Mouse (Mus musculus): ENCODE measurements around the gene Ms4a6b. TPM values are rescaled to one million over a fixed set of nuclear protein-coding genes. Genes with fewer than 3 reads are reported as not detected.
A peak's percentile ranks its signal among the peaks of the same experiment; 100 is the strongest.
"Not testable (repeated sequence)": the region's sequence is repeated elsewhere in the genome, so short reads cannot be mapped to it uniquely, and the experiment has no call there.

Gene Ms4a6b
- total and polyA plus RNA-seq, 2 experiments from 2014 or later: 2.0 to 5.9 TPM

DNA sequence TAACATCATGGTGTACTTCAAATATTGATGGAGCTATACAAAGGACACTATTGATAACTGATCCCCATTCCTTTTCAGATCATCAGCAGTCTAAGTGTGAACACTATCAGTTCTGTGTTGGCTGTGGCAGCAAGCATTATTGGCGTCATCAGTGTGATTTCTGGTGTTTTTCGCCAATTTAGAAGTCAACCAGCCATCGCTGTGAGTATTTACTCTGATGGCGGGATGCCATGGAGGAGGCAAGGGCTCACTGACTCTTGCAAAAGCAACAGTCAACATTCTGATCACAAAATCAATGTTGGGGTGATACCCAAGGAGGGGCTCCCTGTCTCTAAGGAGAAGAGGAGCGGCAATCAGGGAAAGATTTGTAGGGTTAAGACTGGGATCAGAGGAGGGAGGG, 38.4 kb downstream of the Ms4a6b start:
- H3K27ac ChIP-seq (ENCODE audit: low read depth, low read length): no peak overlapping the region
- ATAC-seq (no peak), DNase-seq (no peak)
- H3K4me3 ChIP-seq (ENCODE audit: low read depth, low read length): no peak overlapping the region
- TF ChIP-seq CTCF (IDR thresholded peaks at IDR 0.05; ENCODE audit: low read depth): no peak
- H3K4me1 ChIP-seq (ENCODE audit: insufficient read depth): no peaks in the 10 kb centered on the region
- 91% methylated on average over 5 of the region's 5 CpGs for WGBS
- no peak overlapping the region for H3K4me2 ChIP-seq (ENCODE audit: low read depth)
- no peaks in the 10 kb centered on the region for H3K36me3 ChIP-seq (ENCODE audit: insufficient read depth)
- H3K9me3 ChIP-seq (ENCODE audit: low read length): no peaks in the 10 kb centered on the region
- H3K9ac ChIP-seq: no peak overlapping the region
- no peaks in the 10 kb centered on the region for H3K27me3 ChIP-seq (ENCODE audit: insufficient read depth, low read length)

DNA sequence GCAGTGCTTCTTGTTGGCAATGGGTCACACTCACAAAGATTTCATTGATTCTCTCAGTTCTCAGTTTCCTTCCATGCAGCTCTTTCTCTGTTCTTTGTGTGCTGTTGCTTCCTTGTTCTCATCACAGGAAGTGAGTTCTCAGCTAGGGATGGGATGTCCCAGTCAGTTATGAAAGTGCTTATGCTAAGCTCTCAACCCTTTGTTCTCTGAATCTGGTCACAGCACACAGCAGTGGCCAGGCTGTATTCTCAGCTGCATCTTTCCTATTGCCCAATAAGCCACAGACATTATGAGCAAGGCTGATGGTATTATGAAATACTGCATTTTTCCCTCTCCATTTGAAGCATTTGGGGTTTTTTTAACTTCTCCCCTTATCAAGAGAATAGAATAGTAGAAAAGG, 43.2 kb downstream of the Ms4a6b start:
- not testable (repeated sequence) for DNase-seq; H3K36me3 ChIP-seq (ENCODE audit: insufficient read depth); H3K9me3 ChIP-seq (ENCODE audit: low read length); H3K4me1 ChIP-seq (ENCODE audit: insufficient read depth); H3K27me3 ChIP-seq (ENCODE audit: insufficient read depth, low read length); H3K4me2 ChIP-seq (ENCODE audit: low read depth); ATAC-seq; H3K27ac ChIP-seq (ENCODE audit: low read depth, low read length); H3K9ac ChIP-seq; H3K4me3 ChIP-seq (ENCODE audit: low read depth, low read length)

DNA sequence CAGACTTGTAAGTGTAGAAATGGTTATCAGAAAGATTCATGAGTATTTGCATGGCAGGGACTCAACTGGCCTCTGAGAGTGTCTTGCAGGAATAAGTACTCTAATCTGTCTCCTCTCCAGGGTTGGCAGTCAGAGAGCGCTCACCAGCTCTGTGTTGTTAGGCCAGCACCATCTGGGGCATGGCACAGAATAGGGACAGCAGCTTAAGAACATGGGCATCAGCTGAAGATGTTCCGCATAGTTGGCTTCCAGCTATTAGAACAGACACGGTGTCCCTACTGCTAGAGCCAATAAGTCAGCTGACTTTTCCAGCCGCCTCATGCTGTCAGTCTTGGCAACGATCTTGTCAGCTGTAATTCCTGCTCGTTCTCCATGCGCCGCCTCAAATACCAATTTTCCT, 58.7 kb downstream of the Ms4a6b start:
- ATAC-seq (peak; percentile 71), DNase-seq (peak; percentile 20)
- Histone ChIP-seq H3K9me3 (ENCODE audit: low read length) (no peaks in the 10 kb centered on the region), H3K36me3 (ENCODE audit: insufficient read depth) (no peaks in the 10 kb centered on the region), H3K9ac (no peak overlapping the region), H3K4me3 (ENCODE audit: low read depth, low read length) (no peak overlapping the region), H3K4me1 (ENCODE audit: insufficient read depth) (no peaks in the 10 kb centered on the region), H3K27me3 (ENCODE audit: insufficient read depth, low read length) (no peaks in the 10 kb centered on the region), H3K27ac (ENCODE audit: low read depth, low read length) (no peak overlapping the region), H3K4me2 (ENCODE audit: low read depth) (no peak overlapping the region)
- no peak for TF ChIP-seq CTCF (IDR thresholded peaks at IDR 0.05; ENCODE audit: low read depth)
- WGBS: 73% methylated on average over 8 of the region's 8 CpGs

Other genes starting within 250 kb of the Ms4a6b start
- gene Ms4a5, start 232.6 kb upstream of the Ms4a6b start, total RNA-seq (2014; rRNA removed): not detected in 2 replicates
- not detected in 2 replicates for gene Ms4a5, start 232.6 kb upstream of the Ms4a6b start, polyA plus RNA-seq (2015; fragmentation: Nextera tagmentation; extraction: Ambion mirVana)
- gene Ms4a14, start 202.1 kb upstream of the Ms4a6b start, total RNA-seq (2014; rRNA removed): not detected in 2 replicates
- gene Ms4a14, start 202.1 kb upstream of the Ms4a6b start, polyA plus RNA-seq (2015; fragmentation: Nextera tagmentation; extraction: Ambion mirVana): 0.08 TPM in 1 of 2 replicates, not detected in the other
- gene Ms4a7, start 180.4 kb upstream of the Ms4a6b start, total RNA-seq (2014; rRNA removed): 0.77 and 1.1 TPM in 2 replicates
- gene Ms4a7, start 180.4 kb upstream of the Ms4a6b start, polyA plus RNA-seq (2015; fragmentation: Nextera tagmentation; extraction: Ambion mirVana): 3.3 and 4.0 TPM in 2 replicates
- 1.2 TPM in 1 of 2 replicates, not detected in the other for gene Ms4a4a, start 141.0 kb upstream of the Ms4a6b start, total RNA-seq (2014; rRNA removed)
- 0.58 and 2.9 TPM in 2 replicates for gene Ms4a4a, start 141.0 kb upstream of the Ms4a6b start, polyA plus RNA-seq (2015; fragmentation: Nextera tagmentation; extraction: Ambion mirVana)
- gene Ms4a4c, start 111.7 kb upstream of the Ms4a6b start, total RNA-seq (2014; rRNA removed): not detected in 2 replicates
- gene Ms4a4c, start 111.7 kb upstream of the Ms4a6b start, polyA plus RNA-seq (2015; fragmentation: Nextera tagmentation; extraction: Ambion mirVana): 0.16 TPM in 1 of 2 replicates, not detected in the other
- gene Ms4a4b, start 73.0 kb upstream of the Ms4a6b start, total RNA-seq (2014; rRNA removed): not detected in 2 replicates
- not detected in 2 replicates for gene Ms4a4b, start 73.0 kb upstream of the Ms4a6b start, polyA plus RNA-seq (2015; fragmentation: Nextera tagmentation; extraction: Ambion mirVana)
- 2.5 and 5.9 TPM in 2 replicates for gene Ms4a6c, start 47.1 kb upstream of the Ms4a6b start, total RNA-seq (2014; rRNA removed)
- gene Ms4a6c, start 47.1 kb upstream of the Ms4a6b start, polyA plus RNA-seq (2015; fragmentation: Nextera tagmentation; extraction: Ambion mirVana): 2.5 and 3.0 TPM in 2 replicates
- gene Gm8369, start 30.6 kb upstream of the Ms4a6b start, total RNA-seq (2014; rRNA removed): 0.15 TPM in 1 of 2 replicates, not detected in the other
- 0.54 and 0.73 TPM in 2 replicates for gene Gm8369, start 30.6 kb upstream of the Ms4a6b start, polyA plus RNA-seq (2015; fragmentation: Nextera tagmentation; extraction: Ambion mirVana)
- gene Ms4a4d, start 20.3 kb downstream of the Ms4a6b start, total RNA-seq (2014; rRNA removed): not detected in 2 replicates
- gene Ms4a4d, start 20.3 kb downstream of the Ms4a6b start, polyA plus RNA-seq (2015; fragmentation: Nextera tagmentation; extraction: Ambion mirVana): not detected in 2 replicates
- 2.4 and 2.5 TPM in 2 replicates for gene Ms4a6d, start 88.3 kb downstream of the Ms4a6b start, total RNA-seq (2014; rRNA removed)
- 2.8 TPM in 2 replicates for gene Ms4a6d, start 88.3 kb downstream of the Ms4a6b start, polyA plus RNA-seq (2015; fragmentation: Nextera tagmentation; extraction: Ambion mirVana)
- not detected in 2 replicates for gene Ms4a2, start 107.2 kb downstream of the Ms4a6b start, total RNA-seq (2014; rRNA removed)
- gene Ms4a2, start 107.2 kb downstream of the Ms4a6b start, polyA plus RNA-seq (2015; fragmentation: Nextera tagmentation; extraction: Ambion mirVana): not detected in 2 replicates
- gene Ms4a3, start 124.3 kb downstream of the Ms4a6b start, total RNA-seq (2014; rRNA removed): 0.23 TPM in 1 of 2 replicates, not detected in the other
- not detected in 2 replicates for gene Ms4a3, start 124.3 kb downstream of the Ms4a6b start, polyA plus RNA-seq (2015; fragmentation: Nextera tagmentation; extraction: Ambion mirVana)
- gene Oosp2, start 144.0 kb downstream of the Ms4a6b start, total RNA-seq (2014; rRNA removed): not detected in 2 replicates
- gene Oosp2, start 144.0 kb downstream of the Ms4a6b start, polyA plus RNA-seq (2015; fragmentation: Nextera tagmentation; extraction: Ambion mirVana): 0.60 TPM in 1 of 2 replicates, not detected in the other
- gene Oosp1, start 174.6 kb downstream of the Ms4a6b start, total RNA-seq (2014; rRNA removed): not detected in 2 replicates
- gene Oosp1, start 174.6 kb downstream of the Ms4a6b start, polyA plus RNA-seq (2015; fragmentation: Nextera tagmentation; extraction: Ambion mirVana): not detected in 2 replicates
- not detected in 2 replicates for gene Oosp3, start 180.5 kb downstream of the Ms4a6b start, total RNA-seq (2014; rRNA removed)
- not detected in 2 replicates for gene Oosp3, start 180.5 kb downstream of the Ms4a6b start, polyA plus RNA-seq (2015; fragmentation: Nextera tagmentation; extraction: Ambion mirVana)
- gene Gif, start 231.0 kb downstream of the Ms4a6b start, total RNA-seq (2014; rRNA removed): not detected in 2 replicates
- gene Gif, start 231.0 kb downstream of the Ms4a6b start, polyA plus RNA-seq (2015; fragmentation: Nextera tagmentation; extraction: Ambion mirVana): not detected in 2 replicates